Mouse (Mus musculus) left cerebral cortex, adult 18-20 months (tissue): ENCODE measurements at regions not wholly inside any gene's neighbourhood (a gene's known extent, or its start where the extent isn't known, plus 50 kb on each side); places are given as distances from the start of the nearest gene placed in this dataset.

Experiments
- DNase-seq, 2 experiments: peaks; one replicate each; pipeline ENCODE4 v3.0.0; 2021 to 2022; ENCODE audit warnings: low spot score in 2 of 2, mixed read lengths in 1 of 2

GRCm38 (mm10) chr11:90132579-90132978 is 54.9 kb upstream of the Gm45716 start:
- no peak for DNase-seq

- no peak for DNase-seq
Observed at GRCm38 (mm10) chr11:90136307-90136706, 51.2 kb upstream of the Gm45716 start.
